Mouse (Mus musculus) G1E-ER4 (cell line): Measurements from ENCODE around the gene Ppp1cc. TPM values are rescaled to one million over a fixed set of nuclear protein-coding genes. Genes with fewer than 3 reads are reported as not detected.

ENCODE experiments used
- GATA1 ChIP-seq: IDR thresholded peaks from one replicate; pipeline ENCODE4 v1.8.0; 2012; ENCODE audit warnings: low read length, inconsistent platforms
- polyA plus RNA-seq: library from polyadenylated mRNA; stranded (reverse); fragments of >175 nt; gene quantifications from 2 replicates; pipeline ENCODE4 v1.2.3, GENCODE M21; 2012

Gene Ppp1cc
- polyA plus RNA-seq = 154 and 174 TPM in 2 replicates

- no peak for TF ChIP-seq GATA1
These were observed at the start of gene Ppp1cc for GRCm38 (mm10) chr5:122157827-122158381. TSS of gene Ppp1cc (plus strand) at chr5:122158278.

- TF ChIP-seq GATA1 = no peak
These were observed 48.6 kb upstream of the Ppp1cc start for GRCm38 (mm10) chr5:122109325-122110060.

GRCm38 (mm10) chr5:122110625-122111024 lies 47.5 kb upstream of the Ppp1cc start:
- TF ChIP-seq GATA1 = no peak

DNA sequence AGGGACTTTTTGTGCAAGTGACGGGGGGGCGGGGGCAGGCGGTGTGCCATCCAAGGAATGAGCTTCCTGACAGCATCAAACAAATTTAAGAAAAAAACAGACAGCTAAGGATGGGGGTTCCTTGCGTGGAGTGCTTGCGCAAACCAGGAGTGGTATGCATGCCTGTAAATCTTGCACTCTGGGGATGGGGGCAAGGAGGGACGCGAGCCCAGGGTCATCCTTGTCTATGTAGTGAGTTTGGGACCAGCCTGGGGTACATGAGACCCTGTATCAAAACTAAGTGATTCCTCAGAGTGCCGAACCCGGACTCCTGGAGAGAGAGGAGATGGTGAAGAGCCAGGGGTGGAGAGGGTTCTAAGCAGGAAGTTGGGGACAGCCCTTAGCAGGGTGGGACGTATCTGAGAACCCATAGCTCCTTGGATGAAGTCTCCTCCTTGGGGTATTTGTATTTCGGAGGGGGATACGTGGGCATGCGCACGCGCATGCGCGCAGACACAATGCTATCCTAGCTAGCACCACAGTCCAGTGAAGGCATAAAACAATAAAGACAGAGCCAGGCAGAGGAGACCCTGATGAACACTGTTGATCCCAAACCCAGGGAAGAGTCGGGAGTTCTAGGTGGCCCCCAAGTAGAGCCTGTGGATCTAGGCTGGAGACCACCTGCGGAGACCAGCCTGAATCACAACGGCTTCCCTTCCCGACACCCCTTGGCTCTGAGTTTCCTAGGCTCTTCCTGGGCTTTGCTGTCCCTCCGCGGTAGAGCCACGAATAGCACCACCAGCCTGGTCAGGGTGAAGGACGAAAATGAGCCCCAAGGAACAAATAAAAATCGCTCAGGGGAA lies 46.8 kb upstream of the Ppp1cc start:
- TF ChIP-seq GATA1 = no peak

- TF ChIP-seq GATA1 = no peak
These were observed 46.2 kb upstream of the Ppp1cc start for GRCm38 (mm10) chr5:122111933-122112248.

DNA sequence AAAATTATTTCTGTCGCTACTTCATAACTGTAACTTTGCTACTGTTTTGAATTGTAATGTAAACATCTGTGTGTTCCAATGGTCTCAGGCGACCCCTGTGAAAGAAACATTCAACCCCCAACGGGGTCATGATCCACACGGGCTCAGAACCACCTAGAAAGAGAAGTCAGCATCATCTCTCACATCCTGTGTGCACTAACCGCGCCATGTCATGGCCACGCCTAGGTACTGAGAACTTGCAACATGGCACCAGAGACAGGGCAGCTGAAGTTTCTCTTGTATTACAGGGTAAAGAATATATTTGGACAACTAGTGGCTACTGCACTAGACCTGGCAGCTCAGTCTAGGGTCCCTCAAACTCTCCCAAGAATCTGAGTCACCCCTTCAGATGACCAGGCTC lies 44.6 kb upstream of the Ppp1cc start:
- no peak for TF ChIP-seq GATA1

- no peak for TF ChIP-seq GATA1
These were observed 43.9 kb upstream of the Ppp1cc start for GRCm38 (mm10) chr5:122114176-122114575.

DNA sequence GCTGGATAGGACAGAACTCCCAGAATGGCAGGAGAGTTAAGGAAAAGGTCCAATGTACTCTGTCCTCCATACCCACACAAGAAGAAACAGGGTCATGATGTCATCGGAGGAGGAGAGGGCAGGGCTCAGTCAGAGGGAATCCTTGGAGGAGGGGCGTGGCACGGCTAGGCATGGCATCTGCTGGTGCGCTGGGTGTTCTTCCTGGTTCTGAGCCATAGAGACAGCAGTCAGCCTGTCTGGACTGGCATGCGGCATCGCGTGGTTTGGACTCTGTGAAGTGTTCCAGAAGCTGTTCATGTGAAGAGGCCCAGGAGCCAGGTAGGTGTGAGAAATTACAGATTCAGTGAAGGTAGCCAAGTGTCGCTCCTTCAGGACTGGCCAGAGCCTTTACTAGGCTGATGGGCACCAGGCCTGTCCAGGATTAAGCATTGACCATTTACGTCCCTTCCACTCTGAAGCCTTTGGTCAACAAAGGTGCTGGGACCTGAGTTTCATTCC lies 42.8 kb upstream of the Ppp1cc start:
- no peak for TF ChIP-seq GATA1

- TF ChIP-seq GATA1 = no peak
These were observed 41.8 kb upstream of the Ppp1cc start for GRCm38 (mm10) chr5:122116243-122116642.

- no peak for TF ChIP-seq GATA1
These were observed 32.8 kb upstream of the Ppp1cc start for GRCm38 (mm10) chr5:122125211-122125760.

DNA sequence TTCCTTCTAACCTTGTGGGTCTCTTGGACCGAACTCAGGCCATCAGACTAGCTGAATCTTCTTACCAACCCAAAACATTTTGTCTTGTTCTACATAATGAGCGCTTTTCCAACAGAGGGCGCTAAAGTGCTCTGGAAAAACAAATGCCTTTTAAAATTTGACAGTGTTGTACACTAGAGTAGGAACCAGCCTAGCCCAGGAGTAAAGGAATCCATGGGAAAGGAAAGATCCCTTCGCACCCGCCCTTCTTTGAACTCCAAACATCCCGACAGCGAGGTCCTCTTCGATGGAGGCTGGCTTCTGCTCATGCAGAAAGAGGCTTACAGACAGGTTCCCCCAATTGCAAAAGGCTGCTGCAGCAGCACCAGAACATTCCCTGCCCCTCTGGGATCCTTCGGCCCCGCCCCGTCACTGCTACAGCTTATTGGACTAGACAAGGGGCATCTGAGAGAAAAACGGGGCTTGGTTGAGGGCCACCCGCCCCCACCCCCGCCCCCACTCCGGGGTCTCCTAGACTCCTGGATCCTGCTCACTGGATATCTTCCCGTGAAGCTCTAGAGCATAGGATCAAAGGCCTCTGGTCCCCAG lies 28.9 kb upstream of the Ppp1cc start:
- TF ChIP-seq GATA1 = no peak

- no peak for TF ChIP-seq GATA1
These were observed 27.6 kb upstream of the Ppp1cc start for GRCm38 (mm10) chr5:122130341-122130998.

- no peak for TF ChIP-seq GATA1
These were observed 26.7 kb upstream of the Ppp1cc start for GRCm38 (mm10) chr5:122131076-122132051.
